Mouse (Mus musculus) stomach, postnatal 0 days (tissue): Measurements from ENCODE around the gene Gxylt1. TPM values are rescaled to one million over a fixed set of nuclear protein-coding genes. Genes with fewer than 3 reads are reported as not detected.

ENCODE experiments used
- ATAC-seq: fragments of 200-750 bp; cut with Nextera tagmentation; 2 replicates; pipeline ENCODE4 v1.8.0; 2017; ENCODE audit not compliant: low FRiP score, low TSS enrichment
- DNase-seq: peaks from one replicate; pipeline ENCODE4 v3.0.0-alpha.2; 2016; ENCODE audit warnings: low spot score
- H3K27ac ChIP-seq: fragments of 300-500 bp; sonication (generic); replicated peaks from 2 replicates; pipeline ENCODE4 v1.5.1; 2014; ENCODE audit warnings: mild to moderate bottlenecking, control low read depth
- H3K27me3 ChIP-seq: fragments of 300-500 bp; sonication (generic); 2 replicates; pipeline ENCODE4 v1.6.1; 2014; ENCODE audit warnings: low read length; ENCODE audit not compliant: control insufficient read depth, insufficient read depth
- H3K36me3 ChIP-seq: fragments of 300-500 bp; sonication (generic); 2 replicates; pipeline ENCODE4 v1.6.1; 2014; ENCODE audit warnings: low read length, mixed read lengths; ENCODE audit not compliant: control insufficient read depth, insufficient read depth
- H3K4me1 ChIP-seq: fragments of 300-500 bp; sonication (generic); replicated peaks from 2 replicates; pipeline ENCODE4 v1.6.1; 2014; ENCODE audit warnings: antibody characterized with exemption; ENCODE audit not compliant: control insufficient read depth, insufficient read depth
- H3K4me2 ChIP-seq: fragments of 300-500 bp; sonication (generic); replicated peaks from 2 replicates; pipeline ENCODE4 v1.6.1; 2014; ENCODE audit warnings: low read depth, mild to moderate bottlenecking, control low read depth, moderate library complexity
- H3K4me3 ChIP-seq: fragments of 300-500 bp; sonication (generic); 2 replicates; pipeline ENCODE4 v1.5.1; 2014; ENCODE audit warnings: low read depth, low read length, control low read depth
- H3K9ac ChIP-seq: fragments of 300-500 bp; sonication (generic); 2 replicates; pipeline ENCODE4 v1.6.1; 2014; ENCODE audit warnings: mild to moderate bottlenecking, low read length, control low read depth, mixed read lengths
- H3K9me3 ChIP-seq: fragments of 300-500 bp; sonication (generic); 2 replicates; pipeline ENCODE4 v1.6.1; 2016; ENCODE audit warnings: low read length; ENCODE audit not compliant: control insufficient read depth
- CTCF ChIP-seq: IDR thresholded peaks from 2 replicates; pipeline ENCODE4 v1.5.1; 2016; ENCODE audit warnings: antibody characterized with exemption, low read depth, mild to moderate bottlenecking, moderate library complexity
- EP300 ChIP-seq: optimal IDR thresholded peaks from 2 replicates; pipeline ENCODE3; 2016; ENCODE audit warnings: antibody characterized with exemption
- WGBS: fragments of 180-500 bp; shearing (Covaris S2); extraction: QIAGEN DNeasy Blood & Tissue Kit; methylation state at CpG from one replicate; pipeline ENCODE4 v1.1.7; 2014; 5-methylcytosine and 5-hydroxymethylcytosine counted together
- polyA plus RNA-seq: library from polyadenylated mRNA; unstranded; fragments of >200 nt; fragmentation: Nextera tagmentation; extraction: Ambion mirVana; gene quantifications from 2 replicates; pipeline ENCODE4 v1.2.1, GENCODE M21; 2015

Gene Gxylt1
- polyA plus RNA-seq, 1 experiment from 2014 or later: 5.7 TPM

DNA sequence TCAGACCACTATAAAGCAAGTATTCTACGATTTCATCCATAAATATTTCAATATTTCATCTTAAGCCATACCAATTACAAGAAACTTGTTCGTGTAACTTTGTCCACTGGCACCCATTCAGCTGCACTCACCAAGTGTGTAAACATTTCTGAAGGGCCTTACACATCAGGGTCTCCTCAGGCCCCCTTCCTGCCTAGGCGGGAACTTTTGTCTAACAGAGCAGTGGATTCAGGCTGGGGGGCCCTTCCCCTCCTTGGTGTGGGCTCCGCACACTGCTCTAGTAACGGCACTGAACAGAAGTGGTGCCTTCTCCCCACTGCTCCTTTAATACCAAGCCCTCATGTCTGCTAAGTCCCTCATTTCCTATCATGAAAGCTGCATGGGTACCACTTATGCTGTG lies 12.7 kb downstream of the Gxylt1 start:
- Histone ChIP-seq H3K4me2 (no peak overlapping the region), H3K36me3 (peaks cover 4% of the 10 kb centered on the region; the same call in 1 of the 2 replicates), H3K27me3 (no peaks in the 10 kb centered on the region), H3K27ac (no peak overlapping the region), H3K4me1 (no peaks in the 10 kb centered on the region), H3K9ac (no peak overlapping the region), H3K4me3 (no peak overlapping the region), H3K9me3 (no peaks in the 10 kb centered on the region)
- 68% methylated on average over 5 of the region's 5 CpGs for WGBS
- DNase-seq (no peak), ATAC-seq (no peak)
- TF ChIP-seq CTCF (no peak), EP300 (no peak)

DNA sequence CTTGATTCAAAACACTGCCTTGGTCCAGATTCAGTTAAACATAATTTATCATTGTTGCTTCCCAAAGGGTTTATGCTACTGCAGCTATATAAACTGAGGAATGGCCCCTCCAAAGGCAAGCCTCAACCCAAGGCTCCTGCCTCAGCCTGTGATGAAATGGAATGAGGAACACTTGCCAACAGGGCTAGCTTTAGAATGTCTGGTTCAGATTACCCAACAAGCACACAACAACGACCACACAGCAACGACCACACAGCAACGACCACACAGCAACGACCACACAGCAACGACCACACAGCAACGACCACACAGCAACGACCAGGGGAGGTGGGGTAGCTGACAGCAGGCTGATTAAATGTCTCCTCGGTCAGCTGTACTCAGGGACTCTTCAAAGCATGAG lies 15.0 kb downstream of the Gxylt1 start:
- ATAC-seq (no peak), DNase-seq (no peak)
- Histone ChIP-seq H3K36me3 (peaks cover 12% of the 10 kb centered on the region; the same call in 1 of the 2 replicates), H3K9ac (no peak overlapping the region), H3K27me3 (no peaks in the 10 kb centered on the region), H3K4me2 (no peak overlapping the region), H3K4me1 (no peaks in the 10 kb centered on the region), H3K4me3 (no peak overlapping the region), H3K27ac (no peak overlapping the region), H3K9me3 (no peaks in the 10 kb centered on the region)
- TF ChIP-seq CTCF: no peak
- no peak for TF ChIP-seq EP300
- WGBS: 82% methylated on average over 8 of the region's 8 CpGs

DNA sequence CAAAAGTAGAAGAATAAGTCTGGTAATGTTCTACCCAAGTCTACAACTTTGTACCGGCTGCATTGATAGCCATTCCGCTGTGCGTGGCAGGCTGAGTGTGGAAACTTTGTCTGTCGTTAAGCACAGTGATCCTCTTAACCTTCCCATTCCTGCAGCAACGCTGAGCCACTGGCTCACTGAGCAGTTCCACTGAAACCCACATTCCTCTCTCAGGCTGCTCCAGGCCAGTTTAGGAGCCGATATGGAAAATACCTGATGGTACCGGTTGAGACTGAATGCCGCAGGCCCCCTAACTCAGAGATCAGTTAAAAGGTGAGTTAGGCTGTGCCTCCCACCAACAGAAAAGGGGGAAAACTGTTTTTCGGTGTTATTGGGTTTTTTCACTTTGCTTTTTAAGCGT lies 19.7 kb downstream of the Gxylt1 start:
- no peaks in the 10 kb centered on the region for H3K27me3 ChIP-seq
- ATAC-seq (no peak), DNase-seq (no peak)
- H3K4me3 ChIP-seq: no peak overlapping the region
- H3K9ac ChIP-seq: no peak overlapping the region
- no peaks in the 10 kb centered on the region for H3K4me1 ChIP-seq
- H3K4me2 ChIP-seq: no peak overlapping the region
- H3K27ac ChIP-seq: no peak overlapping the region
- 88% methylated on average over 10 of the region's 10 CpGs for WGBS
- TF ChIP-seq EP300: no peak
- H3K9me3 ChIP-seq: no peaks in the 10 kb centered on the region
- H3K36me3 ChIP-seq: peaks cover 15% of the 10 kb centered on the region; the same call in 1 of the 2 replicates

- H3K36me3 ChIP-seq: 0 out of 2 replicates have a peak, but pooled peaks cover 15% of the 10 kb centered on the region
- H3K4me3 ChIP-seq: no peak overlapping the region
- ATAC-seq: no peak
- H3K9me3 ChIP-seq: no peaks in the 10 kb centered on the region
- no peak for TF ChIP-seq EP300
- no peak for TF ChIP-seq CTCF
- H3K27ac ChIP-seq: no peak overlapping the region
- no peak for DNase-seq
- 75% methylated on average over 8 of the region's 8 CpGs for WGBS
- H3K4me2 ChIP-seq: no peak overlapping the region
- no peaks in the 10 kb centered on the region for H3K27me3 ChIP-seq
- H3K4me1 ChIP-seq: no peaks in the 10 kb centered on the region
- no peak overlapping the region for H3K9ac ChIP-seq
These were observed 21.8 kb downstream of the Gxylt1 start for GRCm38 (mm10) chr15:93253172-93253571.

DNA sequence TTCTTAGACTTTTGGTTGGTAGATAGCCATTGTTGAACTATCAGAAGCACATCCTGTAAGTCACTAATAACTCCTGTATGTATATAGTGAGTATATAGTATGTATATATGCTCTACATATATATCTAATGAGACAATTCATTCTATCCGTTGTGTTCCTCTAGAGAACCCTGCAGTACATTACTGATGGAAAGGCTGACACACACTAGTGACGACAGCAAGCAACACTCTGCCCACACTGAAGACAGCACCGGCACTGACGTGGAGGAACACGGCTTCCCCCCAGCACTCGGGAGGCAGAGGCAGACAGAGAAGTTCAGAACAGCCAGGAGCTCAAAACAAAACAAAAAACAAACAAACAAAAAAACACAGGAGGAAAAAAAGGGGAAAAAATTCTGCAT lies 22.6 kb downstream of the Gxylt1 start:
- Histone ChIP-seq H3K9me3 (no peaks in the 10 kb centered on the region), H3K27me3 (no peaks in the 10 kb centered on the region), H3K4me3 (no peak overlapping the region), H3K36me3 (peaks cover 14% of the 10 kb centered on the region; the same call in 1 of the 2 replicates), H3K4me1 (no peaks in the 10 kb centered on the region), H3K9ac (no peak overlapping the region), H3K27ac (no peak overlapping the region), H3K4me2 (no peak overlapping the region)
- WGBS: 90% methylated on average over 6 of the region's 6 CpGs
- DNase-seq (no peak), ATAC-seq (no peak)
- TF ChIP-seq CTCF: no peak
- TF ChIP-seq EP300: no peak

DNA sequence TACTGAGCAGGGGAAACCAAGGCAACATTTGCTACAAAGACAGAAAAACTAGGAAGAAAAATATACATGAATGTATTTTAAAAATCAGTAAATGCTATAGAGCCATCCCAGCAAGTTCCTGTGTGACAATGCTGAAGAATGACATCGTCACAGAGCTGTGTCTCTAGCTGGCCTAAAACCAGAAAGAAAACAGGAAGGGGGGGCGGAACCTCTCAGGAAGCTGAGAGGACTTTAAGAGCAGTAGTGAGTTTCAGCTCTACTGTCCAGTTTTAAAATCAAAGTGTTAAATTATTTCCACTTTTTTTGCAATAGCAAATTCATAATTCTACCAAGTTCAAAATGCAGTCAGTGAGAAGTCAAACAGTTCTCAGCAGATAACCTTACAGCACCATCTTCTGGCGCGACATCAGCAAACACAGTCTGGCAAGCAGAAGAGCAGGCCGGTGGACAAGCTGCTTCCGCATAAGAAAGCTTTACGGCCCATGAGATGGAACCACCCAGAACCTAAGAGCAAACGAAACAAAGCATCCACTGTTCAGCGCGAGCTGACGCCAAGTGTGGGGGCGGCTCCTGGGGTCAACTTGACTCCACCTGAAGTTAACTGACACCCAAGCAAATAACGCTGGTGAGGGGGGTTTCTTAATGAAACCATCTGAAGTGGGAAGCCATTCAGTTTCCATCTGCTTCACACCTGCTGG lies 23.3 kb downstream of the Gxylt1 start:
- H3K36me3 ChIP-seq: peaks cover 17% of the 10 kb centered on the region; the same call in 1 of the 2 replicates
- no peaks in the 10 kb centered on the region for H3K9me3 ChIP-seq
- H3K4me2 ChIP-seq: no peak overlapping the region
- peak; percentile 37 for TF ChIP-seq CTCF
- TF ChIP-seq EP300: no peak
- ATAC-seq: no peak
- H3K27ac ChIP-seq: no peak overlapping the region
- no peak for DNase-seq
- H3K9ac ChIP-seq: no peak overlapping the region
- no peaks in the 10 kb centered on the region for H3K4me1 ChIP-seq
- no peaks in the 10 kb centered on the region for H3K27me3 ChIP-seq
- 65% methylated on average over 13 of the region's 13 CpGs for WGBS
- no peak overlapping the region for H3K4me3 ChIP-seq
